Mouse (Mus musculus) skeletal muscle tissue, adult 2 months (tissue): ENCODE data around the gene Olfr1369-ps1.

Source experiments
- DNase-seq: peaks from one replicate; pipeline ENCODE4 v3.0.0-alpha.2; 2012; ENCODE audit warnings: low read depth, low spot score

The Olfr1369-ps1 gene

DNA sequence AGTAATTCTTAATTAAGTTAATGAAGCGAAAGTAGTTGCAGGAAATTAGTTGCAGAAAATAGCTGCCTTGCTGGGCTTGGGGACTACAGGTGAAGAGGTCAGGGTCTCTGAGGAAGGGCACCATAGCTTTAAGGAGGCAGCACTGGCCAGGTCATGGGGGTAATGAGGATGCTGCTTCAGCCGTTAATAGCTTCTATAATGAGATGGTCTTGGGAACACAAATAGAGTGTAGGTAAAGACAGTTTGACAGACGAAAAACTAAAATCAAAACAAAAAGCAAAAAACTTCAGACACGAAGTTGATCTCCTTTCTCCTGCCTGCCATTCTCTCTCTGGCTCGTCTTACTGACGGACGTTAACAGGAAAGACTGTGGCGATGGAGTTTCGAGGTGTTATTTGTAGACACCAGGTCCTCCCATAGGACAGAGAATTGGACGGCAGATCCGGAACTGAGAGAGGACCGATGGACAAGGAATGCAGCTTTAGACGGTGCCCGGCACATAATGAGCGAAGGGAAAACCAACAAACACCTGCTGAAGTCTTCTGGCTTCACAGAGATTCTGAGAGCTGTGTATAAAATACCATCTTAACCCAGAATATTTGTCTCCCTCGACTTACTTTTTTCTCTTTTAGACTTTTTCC is 57.2 kb downstream of the Olfr1369-ps1 start:
- DNase-seq: no peak
